12 mouse cellular contexts compared by ENCODE assay signal in the genomic region with DNA sequence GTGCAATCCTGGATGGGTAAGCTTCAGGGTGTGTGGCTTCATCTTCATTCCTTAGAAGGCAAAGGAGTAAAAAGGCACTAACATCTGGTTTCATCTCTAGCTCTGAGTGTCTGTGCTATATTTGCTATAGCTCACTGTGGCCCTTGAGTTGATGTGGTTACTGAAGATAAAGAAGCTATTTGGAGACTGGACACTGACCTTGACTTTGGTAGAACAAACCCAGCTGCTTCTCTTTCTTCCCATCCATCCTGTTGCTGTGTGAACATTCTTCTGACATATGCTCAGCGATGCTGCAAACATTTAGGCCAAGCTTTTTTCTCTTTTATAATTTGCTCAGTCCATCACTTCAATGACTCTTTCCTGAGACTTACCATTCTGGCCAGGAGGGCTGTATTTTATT.
"Had no signal": no experiment of that assay in that cellular context is flagged by ENCODE, and none has a peak within 500 bp of the region (broad histone marks: within the 10 kb centered on the region; RNA-seq: fewer than 3 reads in every experiment).

No protein-coding gene starts in this region.

- H3K4me3 ChIP-seq: left cerebral cortex, adult 2 months; liver, embryonic 13.5 days had no signal

- H3K27me3 ChIP-seq: liver, embryonic 13.5 days had no signal

- H3K9ac ChIP-seq: liver, embryonic 13.5 days had no signal

- H3K36me3 ChIP-seq: liver, embryonic 13.5 days had no signal

- H3K27ac ChIP-seq: left cerebral cortex, adult 2 months; liver, embryonic 13.5 days had no signal

- H3K9me3 ChIP-seq: liver, embryonic 13.5 days had no signal

- DNase-seq: kidney, postnatal 10 days; kidney, postnatal 36 days; layer of hippocampus, postnatal 36 days; liver, embryonic 13.5 days; lung, adult 2 months; lung, postnatal 14 days; lung, postnatal 4 days; midbrain, embryonic 14.5 days; thymus, adult 18-20 months; thymus, postnatal 36 days had no signal

- H3K4me2 ChIP-seq: liver, embryonic 13.5 days; midbrain, embryonic 11.5 days had no signal

- H3K4me1 ChIP-seq: liver, embryonic 13.5 days had no signal
